Mouse (Mus musculus) heart, adult 2 months (tissue): ENCODE measurements around the gene Trim13.

Source experiments
- CTCF ChIP-seq: fragments of 200-600 bp; IDR thresholded peaks from 2 replicates; pipeline ENCODE4 v1.8.1; 2022; ENCODE audit warnings: antibody characterized with exemption, mild to moderate bottlenecking, moderate library complexity
- POLR2A ChIP-seq: fragments of 200-500 bp; IDR thresholded peaks from 2 replicates; pipeline ENCODE4 v1.6.1; 2011; ENCODE audit warnings: mild to moderate bottlenecking, low read depth, low read length, control low read depth; ENCODE audit not compliant: insufficient read depth

GRCm38 (mm10) chr14:61603069-61603755, 5.2 kb downstream of the Trim13 start:
- TF ChIP-seq CTCF = no peak
- TF ChIP-seq POLR2A = no peak
